Mouse (Mus musculus) megakaryocyte, embryonic 14.5 days (primary cell): ENCODE results near the gene Gosr2. TPM values are rescaled to one million over a fixed set of nuclear protein-coding genes. Genes with fewer than 3 reads are reported as not detected.

Experiments
- H3K27me3 ChIP-seq: replicated peaks from 2 replicates; pipeline ENCODE3; 2012; ENCODE audit warnings: inconsistent platforms
- H3K36me3 ChIP-seq: replicated peaks from 2 replicates; pipeline ENCODE3; 2012; ENCODE audit warnings: low read length, inconsistent platforms, mixed read lengths
- H3K4me1 ChIP-seq: 2 replicates; pipeline ENCODE4 v1.6.1; 2012; ENCODE audit warnings: inconsistent platforms
- H3K4me3 ChIP-seq: replicated peaks from 2 replicates; pipeline ENCODE3; 2012; ENCODE audit warnings: moderate library complexity, mild to moderate bottlenecking, inconsistent platforms
- H3K9me3 ChIP-seq: 2 replicates; pipeline ENCODE4 v1.6.1; 2012; ENCODE audit warnings: inconsistent platforms
- FLI1 ChIP-seq: IDR thresholded peaks from 2 replicates; pipeline ENCODE4 v1.6.1; 2012; ENCODE audit warnings: low read length, inconsistent platforms, mixed read lengths
- GATA1 ChIP-seq: IDR thresholded peaks from 3 replicates; pipeline ENCODE4 v1.6.1; 2012; ENCODE audit warnings: mixed read lengths, low read length, inconsistent platforms, borderline replicate concordance
- polyA plus RNA-seq: library from polyadenylated mRNA; stranded (reverse); fragments of >175 nt; gene quantifications from 2 replicates; pipeline ENCODE4 v1.2.3, GENCODE M21; 2012; ENCODE audit warnings: low replicate concordance; ENCODE audit not compliant: insufficient read depth

The Gosr2 gene
- polyA plus RNA-seq, 1 experiment = 7.8 TPM

- H3K27me3 ChIP-seq = peaks cover 63% of the 10 kb centered on the region
These were observed 62.9 kb downstream of the Gosr2 start for GRCm38 (mm10) chr11:103634806-103635205.

GRCm38 (mm10) chr11:103627453-103627852 is 70.2 kb downstream of the Gosr2 start:
- Histone ChIP-seq H3K4me1 (no peaks in the 10 kb centered on the region), H3K27me3 (peaks cover 15% of the 10 kb centered on the region), H3K36me3 (no peaks in the 10 kb centered on the region), H3K4me3 (no peak overlapping the region), H3K9me3 (peaks cover 13% of the 10 kb centered on the region)
- TF ChIP-seq GATA1 = no peak
- TF ChIP-seq FLI1 = no peak

More at GRCm38 (mm10) chr11:103634806-103635205, 62.9 kb downstream of the Gosr2 start:
- Histone ChIP-seq H3K36me3 (no peaks in the 10 kb centered on the region), H3K9me3 (peaks cover 13% of the 10 kb centered on the region), H3K4me3 (no peak overlapping the region), H3K4me1 (0 out of 2 replicates have a peak, but pooled peaks cover 4% of the 10 kb centered on the region)
- TF ChIP-seq GATA1 = no peak
- TF ChIP-seq FLI1 = no peak

Other genes with a start within 250 kb of the Gosr2 start
- gene Lrrc37a, start 193.3 kb downstream of the Gosr2 start, polyA plus RNA-seq = not detected in 2 replicates
- not detected in 2 replicates for gene Gm884, start 76.8 kb downstream of the Gosr2 start, polyA plus RNA-seq
- not detected in 2 replicates for gene Lyzl6, start 59.0 kb downstream of the Gosr2 start, polyA plus RNA-seq
- gene Rprml, start 48.3 kb downstream of the Gosr2 start, polyA plus RNA-seq = not detected in 2 replicates
- gene Wnt9b, start 51.9 kb upstream of the Gosr2 start, polyA plus RNA-seq = not detected in 2 replicates
- not detected in 2 replicates for gene Wnt3, start 76.3 kb upstream of the Gosr2 start, polyA plus RNA-seq